Mouse (Mus musculus): ENCODE results near the gene Olfr1497. TPM values are rescaled to one million over a fixed set of nuclear protein-coding genes. Genes with fewer than 3 reads are reported as not detected.
"Not testable (repeated sequence)": the region's sequence is repeated elsewhere in the genome, so short reads cannot be mapped to it uniquely, and the experiment has no call there.

Olfr1497 gene
- polyA plus RNA-seq (2017; shearing (Covaris generic)) = not detected

GRCm38 (mm10) chr19:13798102-13798501 lies at the start of gene Olfr1497:
Gene Olfr1497 (minus strand): TSS chr19:13798202.
- no peak for ATAC-seq

- no peak for ATAC-seq
These were observed 32.4 kb upstream of the Olfr1497 start, which contains the start of gene Olfr1500 for GRCm38 (mm10) chr19:13830388-13830787. Gene Olfr1500 (minus strand): TSS chr19:13830488.

- ATAC-seq = no peak
These were observed 30.4 kb upstream of the Olfr1497 start for GRCm38 (mm10) chr19:13828447-13828846.

GRCm38 (mm10) chr19:13820847-13821246 lies 22.8 kb upstream of the Olfr1497 start:
- no peak for ATAC-seq

GRCm38 (mm10) chr19:13819347-13819746 lies 21.3 kb upstream of the Olfr1497 start, which contains the start of gene Olfr1499:
Gene Olfr1499 (minus strand): TSS chr19:13819447.
- ATAC-seq = no peak

GRCm38 (mm10) chr19:13818827-13819226 lies 20.8 kb upstream of the Olfr1497 start:
- no peak for ATAC-seq

- no peak for ATAC-seq
These were observed 14.8 kb upstream of the Olfr1497 start for GRCm38 (mm10) chr19:13812823-13813222.

GRCm38 (mm10) chr19:13805486-13805885 lies 7.5 kb upstream of the Olfr1497 start:
- not testable (repeated sequence) for ATAC-seq

- no peak for ATAC-seq
These were observed 20.4 kb downstream of the Olfr1497 start, which contains the start of gene Olfr1496 for GRCm38 (mm10) chr19:13777578-13777977. Gene Olfr1496 (plus strand): TSS chr19:13777878.

GRCm38 (mm10) chr19:13768565-13769276 lies 29.3 kb downstream of the Olfr1497 start:
- ATAC-seq = no peak

GRCm38 (mm10) chr19:13764306-13764705 lies 33.7 kb downstream of the Olfr1497 start, which contains the start of gene Olfr1495:
Gene Olfr1495 (plus strand): TSS chr19:13764606.
- ATAC-seq = no peak

GRCm38 (mm10) chr19:13749366-13749765 lies 48.6 kb downstream of the Olfr1497 start:
- no peak for ATAC-seq

Other genes with a start within 250 kb of the Olfr1497 start
- not detected for gene Olfr1484, start 214.7 kb downstream of the Olfr1497 start, polyA plus RNA-seq (2017; shearing (Covaris generic))
- not detected for gene Olfr1487, start 180.8 kb downstream of the Olfr1497 start, polyA plus RNA-seq (2017; shearing (Covaris generic))
- not detected for gene Olfr1489, start 166.6 kb downstream of the Olfr1497 start, polyA plus RNA-seq (2017; shearing (Covaris generic))
- not detected for gene Olfr1490, start 147.1 kb downstream of the Olfr1497 start, polyA plus RNA-seq (2017; shearing (Covaris generic))
- gene Olfr1491, start 100.9 kb downstream of the Olfr1497 start, polyA plus RNA-seq (2017; shearing (Covaris generic)) = not detected
- not detected for gene Olfr1493-ps1, start 74.9 kb downstream of the Olfr1497 start, polyA plus RNA-seq (2017; shearing (Covaris generic))
- gene Olfr1494, start 58.5 kb downstream of the Olfr1497 start, polyA plus RNA-seq (2017; shearing (Covaris generic)) = not detected
- not detected for gene Olfr1495, start 33.6 kb downstream of the Olfr1497 start, polyA plus RNA-seq (2017; shearing (Covaris generic))
- gene Olfr1496, start 20.3 kb downstream of the Olfr1497 start, polyA plus RNA-seq (2017; shearing (Covaris generic)) = not detected
- gene Olfr1499, start 21.2 kb upstream of the Olfr1497 start, polyA plus RNA-seq (2017; shearing (Covaris generic)) = under 1 TPM in 1 of 2 experiments, not detected in 1; 0.30 TPM
- gene Olfr1500, start 32.3 kb upstream of the Olfr1497 start, polyA plus RNA-seq (2017; shearing (Covaris generic)) = not detected
- under 1 TPM in 1 of 2 experiments, not detected in 1; 0.49 TPM for gene Olfr1501, start 52.5 kb upstream of the Olfr1497 start, polyA plus RNA-seq (2017; shearing (Covaris generic))
- gene Olfr1502, start 63.6 kb upstream of the Olfr1497 start, polyA plus RNA-seq (2017; shearing (Covaris generic)) = not detected
- gene Olfr1504, start 99.7 kb upstream of the Olfr1497 start, polyA plus RNA-seq (2017; shearing (Covaris generic)) = not detected
- gene Olfr1505, start 115.3 kb upstream of the Olfr1497 start, polyA plus RNA-seq (2017; shearing (Covaris generic)) = not detected

Measured in activated CD4-positive, CD25-positive, alpha-beta regulatory T cell, adult 4 months (primary cell).